Mouse (Mus musculus): ENCODE results near the gene Gm3055.
A peak's percentile ranks its signal among the peaks of the same experiment; 100 is the strongest.
"Not testable (repeated sequence)": the region's sequence is repeated elsewhere in the genome, so short reads cannot be mapped to it uniquely, and the experiment has no call there.

The Gm3055 gene

DNA sequence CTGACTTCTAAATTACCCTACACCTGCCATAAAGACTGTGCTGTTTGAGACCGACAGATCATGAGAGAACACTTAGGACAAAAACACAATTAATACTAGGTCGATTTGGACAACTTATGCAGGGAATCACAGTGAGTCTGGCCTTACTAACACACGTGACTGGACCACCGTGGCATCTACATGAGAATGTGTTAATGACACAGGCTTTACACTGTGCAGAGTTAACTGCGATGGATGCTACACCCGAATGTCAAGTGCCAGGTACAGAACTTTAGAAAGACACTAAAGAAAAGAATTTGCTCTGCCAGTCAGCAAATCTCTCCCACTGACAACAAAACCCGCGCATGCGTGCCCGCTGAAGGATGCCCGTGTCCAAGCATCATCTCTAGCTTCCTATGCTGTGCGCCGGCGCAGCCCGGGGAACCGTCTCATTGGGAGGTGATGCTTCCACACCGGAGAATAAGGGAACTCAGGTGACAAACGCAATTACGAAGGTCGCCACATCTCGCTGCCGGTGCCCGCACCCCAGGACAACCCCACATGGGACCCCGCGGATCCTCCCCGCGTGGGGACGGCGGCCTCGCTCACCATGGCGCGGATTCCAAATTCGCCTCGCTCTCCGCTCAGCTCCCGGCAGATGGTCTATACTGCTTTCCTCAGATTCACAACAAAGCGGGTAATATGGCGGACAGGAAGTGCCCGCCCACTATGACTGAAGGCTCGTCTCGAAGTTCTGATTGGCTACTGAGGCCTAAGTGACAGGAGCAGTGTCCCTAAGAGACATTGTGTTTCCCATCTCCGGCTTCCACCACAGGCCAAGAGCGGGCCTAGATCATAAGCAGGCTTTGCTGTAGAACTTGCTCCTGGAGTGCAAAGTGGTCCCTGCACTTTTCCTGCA is at the start of gene Gm3055:
Gm3055 (minus strand) TSS at position 656 of the 898 bp plus-strand sequence.
- not testable (repeated sequence) for DNase-seq (ENCODE audit: low spot score)

DNA sequence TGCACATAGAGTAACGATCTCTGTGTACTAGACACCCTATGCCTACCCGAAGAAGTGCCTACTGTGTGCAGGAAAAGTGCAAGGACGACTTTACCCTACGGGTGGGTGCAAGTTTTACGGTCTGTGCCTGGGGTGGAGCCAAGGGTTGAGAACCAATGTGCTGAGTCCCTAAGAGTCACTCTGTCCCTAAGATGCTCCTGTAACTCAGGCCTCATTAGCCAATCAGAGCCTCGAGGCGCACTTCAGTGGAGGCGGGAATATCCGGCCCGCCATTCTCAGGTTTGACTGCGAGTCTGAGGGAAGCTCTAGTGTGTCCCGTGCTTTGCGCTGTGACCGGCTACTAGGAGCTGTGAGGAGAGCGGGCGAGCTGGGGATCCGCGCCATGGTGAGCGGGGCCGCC is 40.9 kb upstream of the Gm3055 start, which contains the start of gene Gm4767:
Gm4767 (plus strand) TSS at position 288 of the 400 bp plus-strand sequence.
- peak; percentile 3 for DNase-seq (ENCODE audit: low spot score)

DNA sequence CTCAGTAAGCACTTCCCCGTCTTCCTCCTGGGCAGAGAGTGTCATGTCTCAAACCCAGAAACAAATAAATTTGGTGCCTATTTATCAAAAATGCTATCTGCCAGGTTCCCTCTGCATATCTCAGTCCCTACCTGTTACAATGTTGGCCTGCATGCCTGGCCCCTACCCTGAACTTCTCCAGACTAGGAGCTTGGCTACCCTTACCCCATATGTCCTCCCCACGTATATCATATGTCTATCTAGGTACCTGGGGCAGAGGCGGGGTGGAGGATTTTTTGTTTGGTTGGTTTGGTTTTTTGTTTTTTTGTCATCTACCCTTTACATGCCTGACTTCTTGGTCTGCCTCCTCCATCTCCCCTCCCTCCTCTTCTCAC is 430 bp upstream of the Gm3055 start:
- DNase-seq (ENCODE audit: low spot score): not testable (repeated sequence)

GRCm38 (mm10) chr10:81704531-81705301 is 66.2 kb downstream of the Gm3055 start, which contains the start of gene Zfp433:
Gene Zfp433, plus strand, starts transcription at chr10:81704825.
- not testable (repeated sequence) for DNase-seq (ENCODE audit: low spot score)
